Mouse (Mus musculus): ENCODE results near the gene Dpp10.

Gene Dpp10

DNA sequence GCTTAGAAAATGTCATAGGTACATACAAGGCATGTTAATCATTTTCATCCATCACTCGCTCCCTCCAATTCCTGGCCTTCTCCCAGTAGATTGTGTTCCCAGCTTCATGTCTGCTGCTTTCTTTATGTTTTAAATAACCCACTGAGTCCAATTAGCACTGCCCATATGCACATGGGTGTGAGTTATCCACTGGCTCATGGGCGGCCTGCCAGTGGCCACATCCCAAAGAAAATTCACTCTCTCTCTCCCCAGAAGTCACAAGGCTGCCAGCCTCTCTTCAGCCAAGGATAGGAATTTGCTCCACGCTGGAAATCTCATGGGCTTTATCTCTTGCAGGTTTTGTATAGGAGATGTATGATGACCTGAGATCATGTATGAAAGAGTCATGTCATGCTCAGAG is 338.1 kb downstream of the Dpp10 start:
- no peak for DNase-seq (ENCODE audit: low read depth, low spot score)
- Histone ChIP-seq H3K27me3 (ENCODE audit: control insufficient read depth, insufficient read depth, low read length, poor library complexity, severe bottlenecking) (no peaks in the 10 kb centered on the region), H3K36me3 (ENCODE audit: control insufficient read depth, insufficient read depth, low read length, poor library complexity, severe bottlenecking) (no peaks in the 10 kb centered on the region)

DNA sequence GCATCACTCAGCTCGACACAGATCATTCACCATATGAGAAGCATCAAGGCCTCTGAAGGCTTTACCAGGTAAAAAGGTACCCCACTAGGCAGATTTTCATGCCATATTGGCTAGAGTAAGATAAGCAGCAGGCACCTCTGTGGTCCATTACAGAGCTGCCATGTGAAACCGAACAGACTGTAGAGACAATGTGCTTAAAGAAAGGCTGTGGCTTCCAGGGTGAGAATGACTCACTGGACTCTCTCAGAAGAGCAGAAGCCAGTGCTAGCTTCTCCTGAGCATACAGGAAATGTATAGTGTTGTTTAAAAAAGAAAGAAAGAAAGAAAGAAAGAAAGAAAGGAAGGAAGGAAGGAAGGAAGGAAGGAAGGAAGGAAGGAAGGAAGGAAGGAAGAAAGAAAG is 386.9 kb downstream of the Dpp10 start:
- DNase-seq (ENCODE audit: low read depth, low spot score) = no peak
- H3K36me3 ChIP-seq (ENCODE audit: control insufficient read depth, insufficient read depth, low read length, poor library complexity, severe bottlenecking) = no peaks in the 10 kb centered on the region
- no peaks in the 10 kb centered on the region for H3K27me3 ChIP-seq (ENCODE audit: control insufficient read depth, insufficient read depth, low read length, poor library complexity, severe bottlenecking)

DNA sequence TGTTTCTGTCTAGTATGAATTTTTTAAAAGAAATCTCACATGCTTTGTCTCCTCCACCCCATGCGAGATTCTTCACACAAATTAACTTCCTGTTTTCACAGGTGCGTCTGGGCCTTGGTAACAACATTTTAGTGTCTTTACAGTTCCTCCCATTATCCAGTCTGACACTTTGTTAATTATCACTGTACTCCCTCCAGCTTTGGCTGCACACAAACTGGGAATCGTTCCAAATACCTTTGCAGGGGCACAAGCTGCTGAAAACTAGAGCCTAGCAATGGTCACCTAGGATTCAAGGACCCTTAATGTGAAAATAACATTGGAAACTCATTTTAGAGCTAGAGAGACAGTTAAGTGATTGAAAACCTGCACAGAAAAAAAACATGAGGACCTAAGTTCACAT is 388.8 kb downstream of the Dpp10 start:
- H3K27me3 ChIP-seq (ENCODE audit: control insufficient read depth, insufficient read depth, low read length, poor library complexity, severe bottlenecking) = no peaks in the 10 kb centered on the region
- DNase-seq (ENCODE audit: low read depth, low spot score) = no peak
- no peaks in the 10 kb centered on the region for H3K36me3 ChIP-seq (ENCODE audit: control insufficient read depth, insufficient read depth, low read length, poor library complexity, severe bottlenecking)

DNA sequence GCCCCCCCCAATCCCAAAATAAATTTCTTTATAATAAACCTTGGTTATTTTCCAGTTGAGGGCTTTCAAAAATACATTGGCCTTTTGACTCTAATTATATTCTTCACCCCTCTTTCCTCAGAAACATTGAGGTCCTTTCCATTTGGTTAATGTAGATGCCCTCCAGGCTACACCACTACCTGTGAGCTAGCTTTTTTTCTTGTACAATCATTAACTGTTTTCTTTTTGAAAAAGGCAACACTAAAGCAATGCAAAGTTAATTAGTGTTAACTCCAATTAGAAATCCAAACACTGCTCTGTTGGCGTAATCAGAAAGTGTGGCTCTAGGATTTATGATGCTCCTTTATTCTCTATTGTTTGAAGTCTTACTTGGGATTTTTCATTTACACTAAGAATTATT is 407.5 kb downstream of the Dpp10 start:
- Histone ChIP-seq H3K27me3 (ENCODE audit: control insufficient read depth, insufficient read depth, low read length, poor library complexity, severe bottlenecking) (no peaks in the 10 kb centered on the region), H3K36me3 (ENCODE audit: control insufficient read depth, insufficient read depth, low read length, poor library complexity, severe bottlenecking) (no peaks in the 10 kb centered on the region)
- DNase-seq (ENCODE audit: low read depth, low spot score) = no peak

- Histone ChIP-seq H3K27me3 (ENCODE audit: control insufficient read depth, insufficient read depth, low read length, poor library complexity, severe bottlenecking) (no peaks in the 10 kb centered on the region), H3K36me3 (ENCODE audit: control insufficient read depth, insufficient read depth, low read length, poor library complexity, severe bottlenecking) (no peaks in the 10 kb centered on the region)
- no peak for DNase-seq (ENCODE audit: low read depth, low spot score)
Measured at GRCm38 (mm10) chr1:123628268-123628667, 417.1 kb downstream of the Dpp10 start.

DNA sequence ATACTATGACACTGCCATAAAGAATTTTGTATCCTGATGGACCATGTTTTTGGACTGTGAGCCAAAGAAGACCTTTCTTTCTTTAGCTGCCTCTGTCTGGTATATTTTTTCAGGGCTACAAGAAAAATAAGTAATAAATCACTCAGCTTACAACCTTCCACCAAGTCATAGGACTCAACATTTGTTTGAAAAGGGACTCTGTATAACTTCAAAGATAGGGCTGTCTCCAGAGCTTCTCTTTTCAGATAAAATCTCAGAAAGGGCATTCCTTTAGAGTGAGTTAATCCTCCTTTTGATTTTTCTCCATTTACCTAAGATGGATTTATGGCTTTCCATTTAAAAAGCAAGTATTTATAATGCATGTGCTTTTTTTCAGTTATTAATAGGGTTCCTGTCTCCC is 460.5 kb downstream of the Dpp10 start:
- Histone ChIP-seq H3K36me3 (ENCODE audit: control insufficient read depth, insufficient read depth, low read length, poor library complexity, severe bottlenecking) (no peaks in the 10 kb centered on the region), H3K27me3 (ENCODE audit: control insufficient read depth, insufficient read depth, low read length, poor library complexity, severe bottlenecking) (no peaks in the 10 kb centered on the region)
- DNase-seq (ENCODE audit: low read depth, low spot score) = no peak

DNA sequence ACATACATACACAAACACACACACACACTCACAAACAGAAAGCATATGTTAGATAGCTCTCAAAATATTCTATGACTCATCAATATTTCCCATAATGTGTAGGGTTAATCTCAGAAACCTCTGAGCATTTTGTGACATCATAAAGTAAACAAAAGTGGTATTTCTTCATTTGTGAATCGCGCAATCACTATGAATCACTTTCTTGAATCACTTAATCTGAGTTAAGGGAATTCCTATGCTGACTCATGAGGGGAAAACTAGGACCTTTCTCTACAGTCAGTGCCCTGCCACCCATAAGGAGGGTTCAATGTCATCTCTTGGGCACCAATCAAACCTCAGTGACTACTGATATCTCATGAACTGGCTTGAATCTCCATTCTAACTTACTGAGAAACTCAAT is 465.2 kb downstream of the Dpp10 start:
- H3K27me3 ChIP-seq (ENCODE audit: control insufficient read depth, insufficient read depth, low read length, poor library complexity, severe bottlenecking) = no peaks in the 10 kb centered on the region
- DNase-seq (ENCODE audit: low read depth, low spot score) = no peak
- H3K36me3 ChIP-seq (ENCODE audit: control insufficient read depth, insufficient read depth, low read length, poor library complexity, severe bottlenecking) = no peaks in the 10 kb centered on the region

DNA sequence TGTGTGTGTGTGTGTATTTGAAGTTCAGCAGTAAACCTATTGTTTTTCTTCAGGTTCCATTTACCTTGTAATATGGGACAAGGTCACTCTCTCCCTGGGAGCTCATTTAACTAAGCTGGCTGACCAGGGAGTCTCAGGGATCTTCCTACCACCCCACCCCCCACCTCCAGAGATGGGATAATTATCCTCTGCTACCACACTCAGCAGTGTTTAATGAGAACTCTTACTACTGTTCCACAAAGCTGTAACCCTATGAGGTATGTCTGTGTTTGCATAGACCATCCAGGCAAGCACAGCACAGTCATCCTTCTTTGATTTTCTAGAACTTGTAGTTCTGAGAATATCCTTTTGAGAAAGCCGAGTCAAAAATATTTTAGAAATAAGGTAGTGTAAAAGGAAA is 471.6 kb downstream of the Dpp10 start:
- H3K36me3 ChIP-seq (ENCODE audit: control insufficient read depth, insufficient read depth, low read length, poor library complexity, severe bottlenecking) = no peaks in the 10 kb centered on the region
- no peak for DNase-seq (ENCODE audit: low read depth, low spot score)
- no peaks in the 10 kb centered on the region for H3K27me3 ChIP-seq (ENCODE audit: control insufficient read depth, insufficient read depth, low read length, poor library complexity, severe bottlenecking)

GRCm38 (mm10) chr1:123542496-123542895 is 502.9 kb downstream of the Dpp10 start:
- Histone ChIP-seq H3K27me3 (ENCODE audit: control insufficient read depth, insufficient read depth, low read length, poor library complexity, severe bottlenecking) (no peaks in the 10 kb centered on the region), H3K36me3 (ENCODE audit: control insufficient read depth, insufficient read depth, low read length, poor library complexity, severe bottlenecking) (no peaks in the 10 kb centered on the region)
- no peak for DNase-seq (ENCODE audit: low read depth, low spot score)

- no peak for DNase-seq (ENCODE audit: low read depth, low spot score)
- Histone ChIP-seq H3K36me3 (ENCODE audit: control insufficient read depth, insufficient read depth, low read length, poor library complexity, severe bottlenecking) (no peaks in the 10 kb centered on the region), H3K27me3 (ENCODE audit: control insufficient read depth, insufficient read depth, low read length, poor library complexity, severe bottlenecking) (no peaks in the 10 kb centered on the region)
Measured at GRCm38 (mm10) chr1:123467729-123468128, 577.6 kb downstream of the Dpp10 start.

DNA sequence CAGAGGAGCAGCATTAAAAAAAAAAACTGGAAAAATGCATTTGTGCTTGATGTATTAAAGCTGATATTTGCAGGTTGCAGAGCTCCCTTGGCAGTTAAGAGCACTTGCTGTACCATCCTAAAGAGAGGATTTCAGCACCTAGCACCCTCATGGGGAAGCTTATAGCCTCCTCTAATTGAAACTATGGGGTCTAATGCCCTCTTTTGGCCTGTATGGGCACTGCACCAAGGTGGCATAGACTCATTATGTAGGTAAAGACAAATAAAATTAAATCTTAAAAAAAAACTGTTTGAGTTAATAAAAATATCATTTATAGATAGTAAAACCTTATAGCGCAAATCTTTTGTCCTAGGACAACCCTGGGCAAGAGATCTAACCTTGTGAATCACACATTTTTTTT is 631.2 kb downstream of the Dpp10 start:
- H3K27me3 ChIP-seq (ENCODE audit: control insufficient read depth, insufficient read depth, low read length, poor library complexity, severe bottlenecking) = no peaks in the 10 kb centered on the region
- no peak for DNase-seq (ENCODE audit: low read depth, low spot score)

DNA sequence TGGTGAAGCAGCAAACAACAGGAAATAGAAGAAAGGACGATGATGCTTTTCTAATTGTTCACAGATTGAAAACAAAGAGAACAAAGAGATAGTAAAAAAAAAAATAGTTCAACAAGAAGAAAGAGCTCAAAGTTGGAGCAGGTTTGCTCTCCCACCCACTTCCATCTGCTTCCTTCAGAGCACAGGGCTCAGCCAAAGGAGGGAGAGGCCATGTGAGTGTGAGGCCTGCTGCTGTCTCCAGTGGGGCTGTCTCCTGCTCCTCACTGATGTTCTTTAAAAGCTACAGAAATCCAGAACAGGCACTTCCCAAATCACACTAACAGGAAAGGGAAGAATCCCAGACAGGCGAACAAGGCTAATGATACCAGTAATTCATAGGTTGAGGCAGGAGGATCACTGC is 694.1 kb downstream of the Dpp10 start:
- no peak for DNase-seq (ENCODE audit: low read depth, low spot score)
- Histone ChIP-seq H3K27me3 (ENCODE audit: control insufficient read depth, insufficient read depth, low read length, poor library complexity, severe bottlenecking) (no peaks in the 10 kb centered on the region), H3K36me3 (ENCODE audit: control insufficient read depth, insufficient read depth, low read length, poor library complexity, severe bottlenecking) (no peaks in the 10 kb centered on the region)

More for the DNA sequence above, 631.2 kb downstream of the Dpp10 start:
- H3K36me3 ChIP-seq (ENCODE audit: control insufficient read depth, insufficient read depth, low read length, poor library complexity, severe bottlenecking) = no peaks in the 10 kb centered on the region

GRCm38 (mm10) chr1:123337877-123338276 is 707.5 kb downstream of the Dpp10 start:
- no peaks in the 10 kb centered on the region for H3K36me3 ChIP-seq (ENCODE audit: control insufficient read depth, insufficient read depth, low read length, poor library complexity, severe bottlenecking)
- DNase-seq (ENCODE audit: low read depth, low spot score) = no peak
- H3K27me3 ChIP-seq (ENCODE audit: control insufficient read depth, insufficient read depth, low read length, poor library complexity, severe bottlenecking) = no peaks in the 10 kb centered on the region

- DNase-seq (ENCODE audit: low read depth, low spot score) = no peak
- no peaks in the 10 kb centered on the region for H3K36me3 ChIP-seq (ENCODE audit: control insufficient read depth, insufficient read depth, low read length, poor library complexity, severe bottlenecking)
- no peaks in the 10 kb centered on the region for H3K27me3 ChIP-seq (ENCODE audit: control insufficient read depth, insufficient read depth, low read length, poor library complexity, severe bottlenecking)
Measured at GRCm38 (mm10) chr1:123316886-123317285, 728.5 kb downstream of the Dpp10 start.

All from splenic B cell, adult 2 months (primary cell).